Mouse (Mus musculus): ENCODE results near the gene Polg2. TPM values are rescaled to one million over a fixed set of nuclear protein-coding genes. Genes with fewer than 3 reads are reported as not detected.
"Not testable (repeated sequence)": the region's sequence is repeated elsewhere in the genome, so short reads cannot be mapped to it uniquely, and the experiment has no call there.

Gene Polg2
- total RNA-seq, 2 experiments from 2014 or later, result 3.3 to 5.3 TPM

- no peak for DNase-seq (ENCODE audit: low spot score in 2 of 2)
Measured at GRCm38 (mm10) chr11:106728402-106729366, 50.7 kb downstream of the Polg2 start.

GRCm38 (mm10) chr11:106727967-106728366 lies 51.4 kb downstream of the Polg2 start:
- DNase-seq (ENCODE audit: low spot score in 2 of 2), result no peak

GRCm38 (mm10) chr11:106724916-106725235 lies 54.5 kb downstream of the Polg2 start:
- DNase-seq (ENCODE audit: low spot score in 2 of 2), result not testable (repeated sequence)

GRCm38 (mm10) chr11:106724176-106724915 lies 55.0 kb downstream of the Polg2 start:
- no peak for DNase-seq (ENCODE audit: low spot score in 2 of 2)

GRCm38 (mm10) chr11:106723611-106724125 lies 55.7 kb downstream of the Polg2 start:
- no peak for DNase-seq (ENCODE audit: low spot score in 2 of 2)

- no peak for DNase-seq (ENCODE audit: low spot score in 2 of 2)
Measured at GRCm38 (mm10) chr11:106722831-106723361, 56.4 kb downstream of the Polg2 start.

- DNase-seq (ENCODE audit: low spot score in 2 of 2), result no peak
Measured at GRCm38 (mm10) chr11:106720379-106720778, 59.0 kb downstream of the Polg2 start.

Small RNAs within 50 kb of the gene (microRNA-seq; reads per million reads assigned to microRNA genes)
- gene Gm25994 (0 reads per million in 2 experiments), gene Mir3064 (21.8 to 22.9 reads per million in 2 experiments)

Other genes with a start within 250 kb of the Polg2 start
- gene Tex2, start 166.1 kb downstream of the Polg2 start, total RNA-seq (2021), result 100 to 1,000 TPM; 105 to 120 TPM
- 10 to 100 TPM; 17.4 to 20.6 TPM for gene Pecam1, start 28.9 kb downstream of the Polg2 start, total RNA-seq (2021)
- gene Milr1, start 28.3 kb downstream of the Polg2 start, total RNA-seq (2021), result not detected
- gene Ddx5, start 9.6 kb upstream of the Polg2 start, total RNA-seq (2021), result 100 to 1,000 TPM; 684 to 691 TPM
- 10 to 100 TPM; 12.9 to 15.1 TPM for gene Cep95, start 9.7 kb upstream of the Polg2 start, total RNA-seq (2021)
- 10 to 100 TPM; 28.8 to 30.9 TPM for gene Smurf2, start 141.2 kb upstream of the Polg2 start, total RNA-seq (2021)
- gene Kpna2, start 220.0 kb upstream of the Polg2 start, total RNA-seq (2021), result 10 to 100 TPM; 27.9 to 28.7 TPM
- gene 1810010H24Rik, start 246.1 kb upstream of the Polg2 start, total RNA-seq (2021), result 1 to 10 TPM; 4.2 to 5.2 TPM

Measured in layer of hippocampus, postnatal 14 days (tissue).